Mouse (Mus musculus) E14TG2a.4 (cell line): ENCODE measurements at regions not wholly inside any gene's neighbourhood (a gene's known extent, or its start where the extent isn't known, plus 50 kb on each side); places are given as distances from the start of the nearest gene placed in this dataset.

ENCODE experiments used
- H3K27me3 ChIP-seq: 2 replicates; pipeline ENCODE4 v1.6.1; 2014; ENCODE audit warnings: low read length, control low read depth; ENCODE audit not compliant: insufficient read depth
- H3K36me3 ChIP-seq: 2 replicates; pipeline ENCODE4 v1.6.1; 2014; ENCODE audit warnings: low read length, control low read depth; ENCODE audit not compliant: insufficient read depth
- H3K4me1 ChIP-seq: replicated peaks from 2 replicates; pipeline ENCODE4 v1.6.1; 2014; ENCODE audit warnings: low read depth, low read length, control low read depth
- H3K4me3 ChIP-seq: replicated peaks from 2 replicates; pipeline ENCODE4 v1.5.1; 2014; ENCODE audit warnings: mild to moderate bottlenecking, low read length
- H3K9me3 ChIP-seq: 2 replicates; pipeline ENCODE4 v1.6.1; 2014; ENCODE audit warnings: low read length, control low read depth
- CTCF ChIP-seq: conservative IDR thresholded peaks from 2 replicates; pipeline ENCODE4 v1.5.1; 2014; ENCODE audit warnings: low read length
- NANOG ChIP-seq: IDR thresholded peaks from 2 replicates; pipeline ENCODE4 v1.6.1; 2014; ENCODE audit warnings: borderline replicate concordance, low read length, mixed read lengths
- POU5F1 ChIP-seq: IDR thresholded peaks from 2 replicates; pipeline ENCODE4 v1.6.1; 2014; ENCODE audit warnings: low read length, borderline replicate concordance

DNA sequence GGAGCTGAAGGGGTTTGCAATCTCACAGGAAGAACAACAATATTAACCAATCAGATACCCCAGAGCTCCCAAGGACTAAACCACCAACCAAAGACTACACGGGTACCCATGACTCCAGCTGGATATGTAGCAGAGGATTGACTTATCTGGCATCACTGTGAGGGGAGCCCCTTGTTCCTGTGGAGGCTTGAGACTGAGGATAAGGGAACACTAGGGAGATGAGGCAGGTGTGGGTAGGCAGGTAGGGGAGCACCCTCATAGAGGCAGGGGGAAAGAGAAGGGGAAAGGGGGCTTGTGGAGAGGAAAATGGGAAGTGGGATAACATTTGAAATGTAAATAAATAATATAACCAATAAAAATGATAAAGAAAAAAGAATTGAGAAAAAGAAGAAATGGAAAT is 134.8 kb downstream of the G6pd2 start:
- Histone ChIP-seq H3K4me3 (no peak overlapping the region), H3K9me3 (no peaks in the 10 kb centered on the region), H3K4me1 (no peaks in the 10 kb centered on the region), H3K27me3 (no peaks in the 10 kb centered on the region), H3K36me3 (no peaks in the 10 kb centered on the region)
- TF ChIP-seq NANOG: no peak
- TF ChIP-seq POU5F1: no peak
- TF ChIP-seq CTCF: no peak

DNA sequence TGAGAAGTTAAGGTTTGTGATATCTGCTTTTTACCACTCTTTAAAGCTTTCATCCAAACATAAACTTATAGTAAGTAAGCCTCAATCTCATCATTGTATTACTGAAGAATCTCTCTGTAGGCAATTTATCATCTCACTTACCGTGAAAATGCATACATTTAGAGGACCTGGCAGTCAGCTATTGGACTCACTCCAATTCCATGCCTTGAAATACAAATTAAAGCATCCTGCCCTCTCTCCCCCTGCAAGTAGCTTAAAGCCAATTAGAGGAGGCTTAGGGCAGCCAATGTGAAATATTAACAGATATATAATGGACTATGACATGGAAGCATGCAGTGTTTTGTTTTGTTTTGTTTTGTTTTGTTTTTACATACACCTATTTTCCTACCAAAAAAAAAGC is 176.6 kb downstream of the G6pd2 start:
- no peak overlapping the region for H3K4me3 ChIP-seq
- TF ChIP-seq CTCF (no peak), NANOG (no peak), POU5F1 (no peak)
- H3K36me3 ChIP-seq: no peaks in the 10 kb centered on the region
- no peaks in the 10 kb centered on the region for H3K9me3 ChIP-seq
- no peaks in the 10 kb centered on the region for H3K4me1 ChIP-seq
- no peaks in the 10 kb centered on the region for H3K27me3 ChIP-seq

DNA sequence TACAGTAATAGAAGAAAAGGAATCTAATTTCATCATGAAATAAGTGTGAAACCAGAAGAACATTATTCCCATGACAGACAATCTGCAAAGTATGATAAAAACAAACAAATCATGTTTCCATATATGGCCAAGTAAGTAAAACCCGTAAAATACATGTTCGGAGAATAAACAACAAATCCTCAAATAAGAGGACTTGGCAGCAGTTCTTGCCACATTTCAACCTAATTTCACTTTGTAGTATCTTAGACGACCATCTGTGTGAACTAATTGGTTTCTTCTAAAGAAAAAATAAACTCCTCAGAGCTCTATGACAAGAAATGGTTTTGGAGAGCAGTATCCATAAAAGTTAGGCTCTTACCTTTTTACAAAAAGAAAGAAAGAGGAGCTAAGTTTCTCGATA is 210.9 kb downstream of the G6pd2 start:
- Histone ChIP-seq H3K27me3 (no peaks in the 10 kb centered on the region), H3K36me3 (no peaks in the 10 kb centered on the region), H3K4me3 (no peak overlapping the region), H3K4me1 (no peaks in the 10 kb centered on the region), H3K9me3 (no peaks in the 10 kb centered on the region)
- no peak for TF ChIP-seq CTCF
- TF ChIP-seq POU5F1: no peak
- no peak for TF ChIP-seq NANOG

DNA sequence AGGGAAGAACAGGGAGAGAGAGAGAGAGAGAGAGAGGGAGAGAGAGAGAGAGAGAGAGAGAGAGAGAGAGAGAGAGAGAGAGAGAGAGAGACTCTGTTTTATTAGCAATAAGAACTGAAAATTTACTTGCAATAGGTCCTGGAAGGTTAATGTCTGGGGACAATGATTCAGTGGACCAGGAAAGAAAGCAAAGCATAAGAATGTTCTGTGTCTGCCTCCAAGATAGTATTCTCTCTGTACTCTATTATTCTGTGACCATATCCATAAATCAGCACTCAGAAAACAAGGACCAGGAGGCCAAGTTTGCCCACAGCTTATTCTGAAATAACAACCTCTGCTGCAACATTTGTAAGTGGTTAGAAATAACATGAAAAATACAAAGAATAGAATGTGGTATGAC is 211.6 kb downstream of the G6pd2 start:
- H3K4me1 ChIP-seq: no peaks in the 10 kb centered on the region

DNA sequence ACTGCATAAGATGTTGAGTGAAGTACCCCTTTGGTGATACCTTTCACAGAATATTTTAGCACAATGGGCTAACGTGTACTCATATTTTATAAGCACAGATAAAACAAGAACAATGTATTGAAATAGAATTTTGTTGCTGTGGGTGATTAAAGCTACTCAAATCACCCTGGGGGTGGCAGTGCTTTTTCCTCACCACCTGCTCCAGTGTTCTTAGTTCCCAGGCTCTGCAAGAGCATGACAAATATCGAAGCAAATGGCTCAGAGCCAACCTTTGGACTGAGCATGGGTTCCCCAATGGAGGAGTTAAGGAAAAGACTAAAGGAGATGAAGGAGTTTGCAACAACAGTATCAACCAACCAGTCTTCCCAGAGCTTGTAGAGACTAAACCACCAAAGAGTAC is 232.9 kb downstream of the G6pd2 start:
- Histone ChIP-seq H3K4me3 (no peak overlapping the region), H3K36me3 (no peaks in the 10 kb centered on the region), H3K27me3 (no peaks in the 10 kb centered on the region), H3K4me1 (no peaks in the 10 kb centered on the region), H3K9me3 (no peaks in the 10 kb centered on the region)
- TF ChIP-seq CTCF (no peak), POU5F1 (no peak), NANOG (no peak)

More for the DNA sequence above, 211.6 kb downstream of the G6pd2 start:
- H3K27me3 ChIP-seq: no peaks in the 10 kb centered on the region
- H3K9me3 ChIP-seq: no peaks in the 10 kb centered on the region
- no peaks in the 10 kb centered on the region for H3K36me3 ChIP-seq
- H3K4me3 ChIP-seq: no peak overlapping the region
- TF ChIP-seq NANOG: no peak
- no peak for TF ChIP-seq CTCF
- no peak for TF ChIP-seq POU5F1

DNA sequence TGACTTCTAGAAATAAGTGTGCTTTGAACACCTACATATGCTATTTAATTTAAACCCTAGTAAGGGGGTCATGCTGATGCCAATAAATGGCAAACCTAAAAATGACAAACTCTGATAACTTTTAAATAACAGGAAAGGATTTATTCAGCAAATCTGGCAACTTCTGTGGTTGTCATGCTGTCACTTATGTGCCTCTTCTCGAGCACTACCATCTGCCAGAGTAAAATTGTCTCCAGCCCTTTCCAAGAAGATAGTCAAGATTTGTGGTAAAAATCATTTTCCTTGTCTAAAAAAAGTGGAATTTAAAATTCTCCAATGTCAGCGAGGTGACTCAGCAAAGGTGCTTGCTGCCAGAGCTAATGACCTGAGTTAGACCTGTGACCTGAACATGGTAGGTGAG is 235.1 kb downstream of the G6pd2 start:
- no peaks in the 10 kb centered on the region for H3K27me3 ChIP-seq
- H3K9me3 ChIP-seq: no peaks in the 10 kb centered on the region
- TF ChIP-seq POU5F1 (no peak), CTCF (no peak), NANOG (no peak)

DNA sequence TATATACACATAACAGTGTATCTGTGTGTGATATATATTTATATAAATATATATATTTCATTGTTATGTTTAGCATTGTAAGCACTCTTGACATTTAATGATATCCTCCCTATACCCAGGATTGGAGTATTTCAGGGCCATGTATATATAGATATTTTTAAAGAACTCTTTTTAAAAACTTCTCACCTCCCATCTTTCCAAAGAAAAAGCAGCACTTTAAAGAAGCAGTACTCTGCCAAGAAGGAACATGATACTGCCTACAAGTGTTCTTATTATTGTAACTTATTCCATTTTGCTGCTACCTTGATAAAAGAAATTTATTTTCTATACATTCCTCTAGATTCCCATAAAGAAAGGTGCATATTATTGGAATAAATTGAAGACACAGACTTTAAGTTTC is 270.4 kb downstream of the G6pd2 start:
- H3K4me1 ChIP-seq: no peaks in the 10 kb centered on the region
- H3K27me3 ChIP-seq: no peaks in the 10 kb centered on the region
- TF ChIP-seq POU5F1: no peak
- TF ChIP-seq NANOG: no peak
- no peak for TF ChIP-seq CTCF
- no peaks in the 10 kb centered on the region for H3K36me3 ChIP-seq
- H3K9me3 ChIP-seq: no peaks in the 10 kb centered on the region
- H3K4me3 ChIP-seq: no peak overlapping the region

More for the DNA sequence above, 235.1 kb downstream of the G6pd2 start:
- no peaks in the 10 kb centered on the region for H3K4me1 ChIP-seq
- no peak overlapping the region for H3K4me3 ChIP-seq
- no peaks in the 10 kb centered on the region for H3K36me3 ChIP-seq

DNA sequence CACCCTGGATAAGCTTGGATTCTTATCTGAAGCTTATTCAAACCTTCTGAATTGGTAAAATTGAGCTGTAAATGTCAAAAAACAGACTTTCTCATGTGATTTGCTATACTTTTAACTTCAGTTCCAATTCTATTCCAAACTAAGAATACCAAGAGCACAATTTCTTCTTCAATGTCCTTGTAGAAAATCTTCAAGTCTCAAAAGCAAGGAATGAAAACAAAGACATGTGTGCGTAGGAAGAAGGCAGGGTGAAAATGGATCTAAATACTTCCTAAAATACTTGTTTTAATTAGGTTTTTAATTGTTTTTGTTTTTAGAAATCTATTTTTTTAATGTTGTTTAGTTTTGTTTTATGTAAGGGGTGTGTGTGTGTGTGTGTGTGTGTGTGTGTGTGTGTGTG is 280.9 kb downstream of the G6pd2 start:
- Histone ChIP-seq H3K4me1 (no peaks in the 10 kb centered on the region), H3K9me3 (no peaks in the 10 kb centered on the region), H3K27me3 (no peaks in the 10 kb centered on the region), H3K36me3 (no peaks in the 10 kb centered on the region), H3K4me3 (no peak overlapping the region)
- no peak for TF ChIP-seq POU5F1
- no peak for TF ChIP-seq NANOG
- TF ChIP-seq CTCF: no peak

DNA sequence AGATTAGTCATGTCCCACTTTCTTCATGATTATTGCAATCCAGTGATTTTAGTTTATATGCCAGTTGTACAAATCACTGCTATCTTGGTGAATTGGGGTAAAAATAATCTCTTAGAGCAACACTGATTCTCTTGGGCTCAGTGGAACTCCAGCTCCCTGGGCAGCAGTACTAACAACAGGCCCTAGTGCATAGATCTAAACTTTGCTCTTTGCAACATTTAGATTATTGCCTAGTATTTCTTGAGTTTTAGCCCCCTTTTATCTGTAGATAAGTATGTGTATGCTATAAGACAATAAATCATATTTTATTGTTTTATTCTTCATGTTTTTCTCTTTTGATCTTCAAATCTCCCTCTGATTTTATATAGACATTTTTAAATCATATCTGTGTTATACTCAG is 287.4 kb downstream of the G6pd2 start:
- Histone ChIP-seq H3K36me3 (no peaks in the 10 kb centered on the region), H3K27me3 (no peaks in the 10 kb centered on the region), H3K9me3 (no peaks in the 10 kb centered on the region), H3K4me3 (no peak overlapping the region), H3K4me1 (no peaks in the 10 kb centered on the region)
- TF ChIP-seq POU5F1 (no peak), NANOG (no peak), CTCF (no peak)

DNA sequence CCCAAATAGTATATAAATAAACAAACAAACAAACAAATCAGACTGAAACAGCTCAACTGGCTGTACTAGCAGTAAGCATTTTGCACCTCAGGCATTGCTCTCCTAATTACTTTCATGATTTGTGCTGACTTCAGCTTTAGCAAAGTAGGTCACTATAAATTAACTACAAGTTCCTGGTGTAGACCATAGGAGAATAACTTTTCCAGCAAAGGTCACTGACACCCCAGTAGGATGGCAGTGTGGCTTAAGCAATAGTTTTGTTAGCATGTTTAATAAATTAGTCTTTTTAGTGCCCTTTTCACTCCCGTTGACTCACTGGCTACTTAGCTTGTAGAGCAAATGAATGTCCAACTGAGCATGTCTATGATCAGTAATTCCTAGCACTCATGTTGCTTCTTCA is 304.6 kb downstream of the G6pd2 start:
- Histone ChIP-seq H3K4me1 (no peaks in the 10 kb centered on the region), H3K36me3 (no peaks in the 10 kb centered on the region), H3K4me3 (no peak overlapping the region), H3K9me3 (no peaks in the 10 kb centered on the region), H3K27me3 (no peaks in the 10 kb centered on the region)
- no peak for TF ChIP-seq POU5F1
- no peak for TF ChIP-seq NANOG
- no peak for TF ChIP-seq CTCF
